Mouse (Mus musculus): ENCODE measurements around the gene Gm10203. TPM values are rescaled to one million over a fixed set of nuclear protein-coding genes. Genes with fewer than 3 reads are reported as not detected.
"Not testable (repeated sequence)": the region's sequence is repeated elsewhere in the genome, so short reads cannot be mapped to it uniquely, and the experiment has no call there.

The Gm10203 gene
- not detected in 2 replicates for polyA plus RNA-seq (2015; fragmentation: Nextera tagmentation; extraction: Ambion mirVana)

DNA sequence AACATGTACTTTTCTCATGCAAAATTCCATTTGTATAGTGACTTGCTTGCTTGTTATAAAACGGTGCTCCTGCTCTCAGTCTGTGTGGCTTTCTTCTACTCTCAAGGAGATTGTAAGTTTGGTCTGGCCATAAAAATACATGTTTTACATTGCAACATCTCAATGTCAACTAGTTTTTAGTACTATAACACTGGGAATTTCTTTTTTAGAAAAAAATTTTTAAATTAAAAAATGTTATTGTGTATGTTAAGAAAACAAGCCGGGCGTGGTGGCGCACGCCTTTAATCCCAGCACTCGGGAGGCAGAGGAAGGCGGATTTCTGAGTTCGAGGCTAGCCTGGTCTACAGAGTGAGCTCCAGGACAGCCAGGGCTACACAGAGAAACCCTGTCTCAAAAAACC, at the start of gene Gm10203:
TSS of gene Gm10203 (plus strand) at position 301 of the 400 bp plus-strand sequence.
- H3K4me2 ChIP-seq; H3K36me3 ChIP-seq; H3K4me3 ChIP-seq; ATAC-seq (replicated peaks; ENCODE audit: insufficient number of reproducible peaks, insufficient read depth, low FRiP score, low read depth); H3K27me3 ChIP-seq; H3K27ac ChIP-seq; H3K9me3 ChIP-seq (replicated peaks); H3K9ac ChIP-seq: not testable (repeated sequence)
- peaks cover 12% of the 10 kb centered on the region; the same call in 1 of the 2 replicates for H3K4me1 ChIP-seq (replicated peaks)
- 83% methylated on average over 8 of the region's 8 CpGs for WGBS

DNA sequence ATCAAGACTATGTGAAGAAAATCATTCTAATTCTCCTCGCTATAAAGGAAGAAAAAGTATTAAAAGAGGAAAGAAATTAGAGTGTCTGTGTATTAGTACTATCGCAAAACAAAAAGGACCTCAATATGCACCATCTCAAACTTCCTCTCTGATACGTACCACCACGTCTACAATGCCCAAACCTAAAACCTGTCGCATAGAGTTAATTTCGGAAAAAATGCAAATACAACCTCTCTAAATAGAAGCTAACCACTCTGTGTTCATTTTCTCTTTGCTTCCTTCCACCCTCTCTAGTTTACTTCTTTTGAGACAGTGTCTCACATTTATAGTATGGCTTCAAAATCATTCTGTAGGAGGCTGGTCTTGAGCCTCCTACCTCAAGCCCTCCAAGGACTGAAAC, 37.6 kb upstream of the Gm10203 start:
- WGBS, result 87% methylated on average over 6 of the region's 6 CpGs
- no peak overlapping the region for H3K4me2 ChIP-seq
- peaks cover 10% of the 10 kb centered on the region for H3K4me1 ChIP-seq (replicated peaks)
- H3K9ac ChIP-seq, result no peak overlapping the region
- no peak overlapping the region for H3K27ac ChIP-seq
- H3K27me3 ChIP-seq, result no peaks in the 10 kb centered on the region
- no peaks in the 10 kb centered on the region for H3K9me3 ChIP-seq (replicated peaks)
- no peak for ATAC-seq (replicated peaks; ENCODE audit: insufficient number of reproducible peaks, insufficient read depth, low FRiP score, low read depth)
- no peaks in the 10 kb centered on the region for H3K36me3 ChIP-seq
- no peak overlapping the region for H3K4me3 ChIP-seq

DNA sequence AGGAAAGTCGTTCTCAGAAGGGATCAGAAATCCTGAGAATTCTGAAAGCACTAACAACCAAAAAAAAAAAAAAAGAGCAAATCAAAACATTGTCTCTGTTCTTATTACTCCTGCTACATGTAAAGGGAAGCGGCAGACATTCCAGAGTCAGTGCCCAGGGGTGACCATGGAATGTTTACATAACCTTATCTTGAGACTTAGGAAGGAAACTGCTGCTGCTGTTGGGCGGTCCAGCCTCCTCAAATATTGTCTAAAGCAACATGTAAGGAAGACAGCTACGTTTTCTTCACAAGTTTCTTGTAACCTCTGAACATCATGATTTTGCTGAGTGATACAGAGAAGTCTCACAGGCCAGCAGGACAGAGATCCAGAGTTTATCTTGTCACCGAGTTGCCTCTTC, 36.5 kb upstream of the Gm10203 start:
- peak; percentile 84 for ATAC-seq (replicated peaks; ENCODE audit: insufficient number of reproducible peaks, insufficient read depth, low FRiP score, low read depth)
- peak overlapping the region; percentile 29; the same call in 1 of the 2 replicates for H3K27ac ChIP-seq
- no peaks in the 10 kb centered on the region for H3K36me3 ChIP-seq
- H3K9me3 ChIP-seq (replicated peaks), result no peaks in the 10 kb centered on the region
- no peak overlapping the region for H3K4me2 ChIP-seq
- WGBS, result 17% methylated on average over 5 of the region's 5 CpGs
- peaks cover 10% of the 10 kb centered on the region for H3K4me1 ChIP-seq (replicated peaks)
- no peak overlapping the region for H3K9ac ChIP-seq
- no peak overlapping the region for H3K4me3 ChIP-seq
- no peaks in the 10 kb centered on the region for H3K27me3 ChIP-seq

DNA sequence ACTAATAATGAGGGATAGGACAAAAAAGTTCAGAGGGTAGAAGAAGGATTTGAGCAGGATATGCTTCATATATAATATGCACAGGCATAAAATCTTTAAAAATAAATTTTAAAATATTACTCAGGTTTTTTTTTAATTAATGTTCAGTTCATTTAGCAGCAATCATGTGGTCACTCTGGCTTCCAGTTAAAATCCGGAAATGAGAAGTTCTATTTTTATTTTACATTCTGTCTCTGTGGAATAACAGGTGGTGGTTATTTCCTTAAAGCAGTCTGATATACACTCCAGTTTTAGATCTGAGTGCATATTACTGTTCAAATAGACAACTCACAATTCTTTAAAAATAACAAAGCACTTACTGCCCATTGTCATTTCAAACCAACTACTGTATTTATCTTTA, 35.4 kb upstream of the Gm10203 start:
- Histone ChIP-seq H3K4me1 (replicated peaks) (peaks cover 12% of the 10 kb centered on the region), H3K9me3 (replicated peaks) (no peaks in the 10 kb centered on the region), H3K27me3 (no peaks in the 10 kb centered on the region), H3K36me3 (no peaks in the 10 kb centered on the region), H3K4me2 (no peak overlapping the region), H3K4me3 (no peak overlapping the region), H3K9ac (no peak overlapping the region), H3K27ac (no peak overlapping the region)
- no peak for ATAC-seq (replicated peaks; ENCODE audit: insufficient number of reproducible peaks, insufficient read depth, low FRiP score, low read depth)
- WGBS, result 39% methylated on average over 1 of the region's 1 CpGs

DNA sequence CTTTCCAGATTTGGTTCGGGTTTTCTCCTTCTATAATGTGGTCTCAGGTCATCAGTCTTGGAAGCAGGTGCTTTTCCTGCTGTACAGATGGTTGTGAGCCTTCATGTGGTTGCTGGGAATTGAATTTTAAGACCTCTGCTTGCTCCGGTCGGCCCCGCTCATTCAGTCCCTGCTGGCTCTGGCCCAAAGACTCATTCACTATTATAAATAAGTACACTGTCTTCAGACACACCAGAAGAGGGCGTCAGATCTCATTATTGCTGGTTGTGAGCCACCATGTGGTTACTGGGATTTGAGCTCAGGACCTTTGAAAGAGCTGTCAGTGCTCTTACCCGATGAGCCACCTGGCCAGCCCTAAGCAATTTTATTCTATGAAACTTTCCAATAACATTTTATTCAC, 34.6 kb upstream of the Gm10203 start:
- whole genome bisulfite sequencing, result 62% methylated on average over 6 of the region's 6 CpGs
- Histone ChIP-seq H3K9ac (no peak overlapping the region), H3K27me3 (no peaks in the 10 kb centered on the region), H3K4me1 (replicated peaks) (peaks cover 14% of the 10 kb centered on the region), H3K4me3 (no peak overlapping the region), H3K36me3 (no peaks in the 10 kb centered on the region), H3K9me3 (replicated peaks) (no peaks in the 10 kb centered on the region), H3K4me2 (no peak overlapping the region), H3K27ac (no peak overlapping the region)
- no peak for ATAC-seq (replicated peaks; ENCODE audit: insufficient number of reproducible peaks, insufficient read depth, low FRiP score, low read depth)

DNA sequence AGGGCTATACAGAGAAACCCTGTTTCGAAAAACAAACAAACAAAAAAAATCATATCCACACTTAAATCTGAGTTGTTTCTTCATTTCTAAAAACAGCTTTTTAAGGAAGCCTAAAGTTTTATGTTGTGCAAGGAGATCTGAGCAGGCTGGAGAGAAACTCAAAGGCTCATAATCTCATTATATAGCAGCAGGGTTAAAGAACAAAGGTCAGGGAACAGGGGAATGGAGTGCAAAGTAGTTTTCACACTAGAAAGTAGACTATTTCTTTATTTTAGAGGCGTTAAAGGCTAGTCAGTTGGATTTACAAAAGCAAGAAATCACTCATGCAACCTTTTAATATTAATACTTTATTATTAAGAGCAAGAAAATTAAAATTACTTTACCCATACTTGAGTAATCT, 33.7 kb upstream of the Gm10203 start:
- no peak overlapping the region for H3K9ac ChIP-seq
- H3K9me3 ChIP-seq (replicated peaks), result no peaks in the 10 kb centered on the region
- H3K36me3 ChIP-seq, result no peaks in the 10 kb centered on the region
- H3K4me3 ChIP-seq, result no peak overlapping the region
- H3K27ac ChIP-seq, result no peak overlapping the region
- no peaks in the 10 kb centered on the region for H3K27me3 ChIP-seq
- no peak for ATAC-seq (replicated peaks; ENCODE audit: insufficient number of reproducible peaks, insufficient read depth, low FRiP score, low read depth)
- no peak overlapping the region for H3K4me2 ChIP-seq
- 79% methylated on average over 2 of the region's 2 CpGs for WGBS
- H3K4me1 ChIP-seq (replicated peaks), result peaks cover 14% of the 10 kb centered on the region

DNA sequence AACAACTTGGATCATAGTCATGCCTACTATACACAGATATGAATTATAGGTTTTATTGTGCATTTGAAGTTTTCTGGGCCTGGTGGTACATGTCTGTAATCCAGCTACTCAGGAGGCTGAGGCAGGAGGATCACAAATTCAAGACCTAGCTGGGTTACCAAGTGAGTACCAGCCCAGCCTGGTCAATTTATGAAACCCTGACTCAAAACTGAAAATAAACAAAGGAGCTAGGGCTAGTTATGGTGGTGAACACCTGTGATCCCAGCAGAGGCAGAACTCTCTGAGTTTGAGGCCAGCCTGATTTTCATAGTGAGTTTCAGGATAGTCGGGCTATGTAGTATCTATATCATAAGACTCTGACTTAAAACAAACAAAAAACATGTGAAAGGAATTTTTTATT, 32.7 kb upstream of the Gm10203 start:
- ATAC-seq (replicated peaks; ENCODE audit: insufficient number of reproducible peaks, insufficient read depth, low FRiP score, low read depth), result no peak
- Histone ChIP-seq H3K4me1 (replicated peaks) (peaks cover 14% of the 10 kb centered on the region), H3K27ac (no peak overlapping the region), H3K4me3 (no peak overlapping the region), H3K9ac (no peak overlapping the region), H3K36me3 (no peaks in the 10 kb centered on the region), H3K9me3 (replicated peaks) (no peaks in the 10 kb centered on the region), H3K4me2 (no peak overlapping the region), H3K27me3 (no peaks in the 10 kb centered on the region)
- 95% methylated on average over 1 of the region's 1 CpGs for WGBS

DNA sequence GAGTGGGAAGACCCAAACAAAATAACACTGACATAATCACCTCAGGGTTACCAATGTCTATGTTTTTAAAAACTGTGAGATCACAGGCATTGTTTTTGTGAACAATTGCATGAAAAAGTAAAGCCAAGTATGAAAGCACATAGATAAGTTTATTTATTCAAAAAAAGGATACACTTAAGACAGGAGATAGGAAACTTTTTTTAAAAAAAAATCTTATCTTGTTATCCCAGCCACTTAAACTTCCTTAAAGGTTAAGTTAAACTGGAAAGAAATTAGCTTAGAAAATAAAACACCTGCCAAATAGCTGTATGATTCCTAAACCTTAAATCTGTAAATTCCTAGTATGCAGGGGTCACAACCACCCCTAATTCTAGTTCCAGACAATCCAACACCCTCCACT, 31.0 kb upstream of the Gm10203 start:
- H3K27ac ChIP-seq, result no peak overlapping the region
- no peaks in the 10 kb centered on the region for H3K36me3 ChIP-seq
- 0 out of 2 replicates have a peak overlapping the region, but pooled peaks have one; percentile 29 for H3K4me2 ChIP-seq
- peak overlapping the region; percentile 15 for H3K4me3 ChIP-seq
- no peaks in the 10 kb centered on the region for H3K9me3 ChIP-seq (replicated peaks)
- no peaks in the 10 kb centered on the region for H3K27me3 ChIP-seq
- H3K9ac ChIP-seq, result no peak overlapping the region
- H3K4me1 ChIP-seq (replicated peaks), result peaks cover 11% of the 10 kb centered on the region
- no peak for ATAC-seq (replicated peaks; ENCODE audit: insufficient number of reproducible peaks, insufficient read depth, low FRiP score, low read depth)

DNA sequence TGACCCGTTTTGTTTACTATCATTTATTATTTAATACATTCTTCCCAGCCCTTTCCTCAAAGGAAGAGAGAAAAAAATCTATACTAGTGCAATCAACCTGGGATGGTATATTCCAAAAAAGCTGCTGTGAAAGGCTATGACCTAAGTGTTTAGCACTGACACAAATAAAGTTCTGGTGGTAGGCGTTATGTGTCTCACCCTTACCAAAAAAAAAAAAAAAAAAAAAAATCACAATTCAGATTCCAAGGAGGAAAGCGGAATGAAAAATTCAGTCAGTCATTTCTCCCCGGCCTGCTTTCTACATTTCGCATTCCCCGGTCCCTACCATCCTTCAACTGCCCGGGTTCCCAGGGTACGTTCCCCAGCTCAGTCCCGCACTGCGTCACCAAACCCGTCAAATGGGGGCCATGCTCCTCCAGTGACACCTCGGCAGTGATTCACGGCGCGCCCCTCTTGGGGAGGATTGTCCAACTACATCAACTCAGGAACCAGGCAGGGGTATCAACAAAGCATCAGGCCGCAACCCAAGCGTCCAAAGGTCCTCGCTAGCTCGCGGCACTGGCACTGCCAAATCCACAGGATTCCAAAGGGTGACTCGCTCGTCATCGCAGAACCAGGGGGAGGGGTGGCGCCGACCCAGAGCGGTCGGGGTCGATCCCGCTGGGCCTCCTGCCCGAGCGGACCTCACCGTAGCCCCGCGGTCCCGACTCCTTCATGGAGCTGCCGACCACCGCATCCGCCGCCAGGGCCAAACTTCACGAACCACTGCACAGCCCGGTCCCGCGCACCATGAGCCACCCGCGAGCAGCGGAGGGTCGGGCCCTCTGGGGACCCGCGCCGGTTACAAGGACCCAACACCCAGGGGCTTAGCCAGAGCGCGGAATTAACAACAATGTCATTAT, 29.5 kb upstream of the Gm10203 start:
- Histone ChIP-seq H3K4me1 (replicated peaks) (peaks cover 5% of the 10 kb centered on the region), H3K9ac (peak overlapping the region; percentile 90), H3K36me3 (no peaks in the 10 kb centered on the region), H3K27ac (peak overlapping the region; percentile 97), H3K9me3 (replicated peaks) (no peaks in the 10 kb centered on the region), H3K4me2 (peak overlapping the region; percentile 70), H3K4me3 (peak overlapping the region; percentile 98), H3K27me3 (no peaks in the 10 kb centered on the region)
- ATAC-seq (replicated peaks; ENCODE audit: insufficient number of reproducible peaks, insufficient read depth, low FRiP score, low read depth), result peak; percentile 18; the same call in 1 of the 2 replicates
- WGBS, result 1% methylated on average over 52 of the region's 52 CpGs

DNA sequence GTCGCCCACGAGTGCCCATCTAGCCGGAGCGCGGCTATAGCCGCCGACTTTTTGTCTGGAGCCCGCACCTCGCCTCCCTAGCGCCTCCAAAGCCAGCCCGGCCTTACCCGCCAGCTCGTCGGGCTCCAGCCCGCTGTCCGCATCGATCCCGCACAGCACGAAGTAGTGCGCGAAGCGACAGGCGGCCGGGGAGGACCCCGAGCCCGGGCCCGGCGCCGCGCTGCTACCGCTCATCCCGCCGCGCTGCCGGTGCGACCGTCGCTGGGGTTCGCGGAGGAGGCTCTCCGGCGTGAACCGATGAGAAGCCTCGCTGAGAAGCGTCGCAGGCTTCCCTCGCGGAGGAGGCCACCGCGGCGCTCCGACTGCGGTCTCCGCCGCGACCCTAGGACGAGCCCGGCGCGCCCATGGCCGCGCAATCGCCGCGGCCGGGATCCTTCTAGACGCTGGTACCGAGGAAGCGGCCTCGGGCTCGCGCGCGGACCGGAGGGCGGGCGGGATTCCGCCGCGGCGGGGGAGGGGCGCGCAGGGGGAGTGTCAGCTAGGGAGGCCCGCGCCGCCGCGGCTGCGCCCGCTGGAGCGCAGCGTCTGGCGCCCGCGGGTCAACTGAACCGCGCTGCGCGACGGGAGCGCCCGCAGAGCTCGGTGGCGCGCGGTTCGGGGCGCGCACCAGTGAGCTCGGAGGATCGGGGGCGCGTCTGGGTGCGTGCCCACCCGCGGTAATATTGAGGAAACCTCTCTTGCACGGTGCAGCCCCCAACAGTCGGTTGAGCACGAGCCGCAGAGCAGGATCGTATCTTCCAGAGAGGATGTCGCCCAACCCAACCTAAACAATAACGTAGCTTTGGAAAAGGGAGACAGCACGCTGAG, 28.7 kb upstream of the Gm10203 start, which contains the start of gene Dennd5b:
TSS of gene Dennd5b (minus strand) at position 605 of the 867 bp plus-strand sequence.
- H3K9ac ChIP-seq, result peak within 1 kb of the TSS; percentile 90
- peak within 1 kb of the TSS; percentile 97 for H3K27ac ChIP-seq
- no peaks in the 10 kb centered on the region for H3K36me3 ChIP-seq
- ATAC-seq (replicated peaks; ENCODE audit: insufficient number of reproducible peaks, insufficient read depth, low FRiP score, low read depth), result peak; percentile 93
- no peaks in the 10 kb centered on the region for H3K27me3 ChIP-seq
- 0 out of 2 replicates have a peak, but pooled peaks cover 4% of the 10 kb centered on the region for H3K4me1 ChIP-seq (replicated peaks)
- H3K4me2 ChIP-seq, result peak within 1 kb of the TSS; percentile 70
- under 1% methylated on average over 114 of the region's 124 CpGs for WGBS
- H3K9me3 ChIP-seq (replicated peaks), result no peaks in the 10 kb centered on the region
- peak within 1 kb of the TSS; percentile 98 for H3K4me3 ChIP-seq

DNA sequence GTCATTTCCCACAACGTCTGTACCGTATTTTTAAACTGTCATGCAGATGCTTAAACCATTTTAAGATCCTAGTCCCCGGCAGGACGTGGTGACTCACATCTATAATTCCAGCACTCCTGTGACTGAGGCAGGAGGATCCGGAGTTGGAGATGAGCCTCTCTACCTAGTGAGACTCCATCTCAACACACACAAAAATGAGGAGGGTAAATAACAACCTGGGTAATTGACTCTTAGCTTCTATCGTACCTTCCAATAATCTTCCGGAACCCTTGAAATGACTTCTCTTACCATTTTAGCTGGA, 28.1 kb upstream of the Gm10203 start:
- H3K9me3 ChIP-seq (replicated peaks), result no peaks in the 10 kb centered on the region
- peak overlapping the region; percentile 97 for H3K27ac ChIP-seq
- H3K4me1 ChIP-seq (replicated peaks), result 0 out of 2 replicates have a peak, but pooled peaks cover 4% of the 10 kb centered on the region
- no peak for ATAC-seq (replicated peaks; ENCODE audit: insufficient number of reproducible peaks, insufficient read depth, low FRiP score, low read depth)
- 16% methylated on average over 7 of the region's 7 CpGs for WGBS
- H3K27me3 ChIP-seq, result no peaks in the 10 kb centered on the region
- H3K4me3 ChIP-seq, result peak overlapping the region; percentile 98
- peak overlapping the region; percentile 70 for H3K4me2 ChIP-seq
- no peaks in the 10 kb centered on the region for H3K36me3 ChIP-seq
- H3K9ac ChIP-seq, result peak overlapping the region; percentile 90

Data from heart, embryonic 15.5 days (tissue).